Mouse (Mus musculus): ENCODE data around the gene Padi2. TPM values are rescaled to one million over a fixed set of nuclear protein-coding genes. Genes with fewer than 3 reads are reported as not detected.

Padi2 gene
- total and polyA plus RNA-seq, 3 experiments: 0.21 to 0.82 TPM; not detected in 1

- DNase-seq (ENCODE audit: low spot score) (no peak), ATAC-seq (ENCODE audit: extremely low read depth, insufficient number of reproducible peaks, low FRiP score, poor library complexity, severe bottlenecking) (no peak)
- Histone ChIP-seq H3K4me3 (ENCODE audit: low read depth, low read length) (no peak overlapping the region), H3K27me3 (ENCODE audit: insufficient read depth, low read length) (peaks cover 40% of the 10 kb centered on the region), H3K9me3 (replicated peaks) (no peaks in the 10 kb centered on the region), H3K36me3 (replicated peaks) (no peaks in the 10 kb centered on the region), H3K4me1 (ENCODE audit: insufficient read depth, low read depth, low read length) (peaks cover 3% of the 10 kb centered on the region)
- TF ChIP-seq TAL1 (conservative IDR thresholded peaks at IDR 0.05; ENCODE audit: low read depth, low read length) (no peak), GATA2 (IDR thresholded peaks at IDR 0.05; ENCODE audit: borderline replicate concordance, low read depth, low read length) (no peak), GATA1 (IDR thresholded peaks at IDR 0.05; ENCODE audit: borderline replicate concordance, low read length) (no peak), POLR2AphosphoS5 (IDR thresholded peaks at IDR 0.05; ENCODE audit: insufficient replicate concordance, low read depth, low read length) (no peak), CTCF (IDR thresholded peaks at IDR 0.05; ENCODE audit: low read depth, low read length) (no peak)
These were observed 5.3 kb downstream of the Padi2 start for GRCm38 (mm10) chr4:140911416-140911815.

- no peak for TF ChIP-seq TAL1 (conservative IDR thresholded peaks at IDR 0.05; ENCODE audit: low read depth, low read length)
- TF ChIP-seq GATA1 (IDR thresholded peaks at IDR 0.05; ENCODE audit: borderline replicate concordance, low read length): no peak
- TF ChIP-seq CTCF (IDR thresholded peaks at IDR 0.05; ENCODE audit: low read depth, low read length): no peak
- no peak for TF ChIP-seq POLR2AphosphoS5 (IDR thresholded peaks at IDR 0.05; ENCODE audit: insufficient replicate concordance, low read depth, low read length)
- TF ChIP-seq GATA2 (IDR thresholded peaks at IDR 0.05; ENCODE audit: borderline replicate concordance, low read depth, low read length): no peak
- no peak overlapping the region for H3K4me3 ChIP-seq (ENCODE audit: low read depth, low read length)
- H3K36me3 ChIP-seq (replicated peaks): no peaks in the 10 kb centered on the region
- H3K27me3 ChIP-seq (ENCODE audit: insufficient read depth, low read length): peaks cover 35% of the 10 kb centered on the region
- H3K9me3 ChIP-seq (replicated peaks): no peaks in the 10 kb centered on the region
- ATAC-seq (ENCODE audit: extremely low read depth, insufficient number of reproducible peaks, low FRiP score, poor library complexity, severe bottlenecking): no peak
- no peak for DNase-seq (ENCODE audit: low spot score)
- H3K4me1 ChIP-seq (ENCODE audit: insufficient read depth, low read depth, low read length): no peaks in the 10 kb centered on the region
These were observed 6.2 kb downstream of the Padi2 start for GRCm38 (mm10) chr4:140912271-140912833.

- DNase-seq (ENCODE audit: low spot score) (no peak), ATAC-seq (ENCODE audit: extremely low read depth, insufficient number of reproducible peaks, low FRiP score, poor library complexity, severe bottlenecking) (no peak)
- TF ChIP-seq POLR2AphosphoS5 (IDR thresholded peaks at IDR 0.05; ENCODE audit: insufficient replicate concordance, low read depth, low read length): no peak
- no peak for TF ChIP-seq GATA1 (IDR thresholded peaks at IDR 0.05; ENCODE audit: borderline replicate concordance, low read length)
- no peak for TF ChIP-seq GATA2 (IDR thresholded peaks at IDR 0.05; ENCODE audit: borderline replicate concordance, low read depth, low read length)
- TF ChIP-seq TAL1 (conservative IDR thresholded peaks at IDR 0.05; ENCODE audit: low read depth, low read length): no peak
- no peak for TF ChIP-seq CTCF (IDR thresholded peaks at IDR 0.05; ENCODE audit: low read depth, low read length)
These were observed 7.4 kb downstream of the Padi2 start for GRCm38 (mm10) chr4:140913565-140913964.

DNA sequence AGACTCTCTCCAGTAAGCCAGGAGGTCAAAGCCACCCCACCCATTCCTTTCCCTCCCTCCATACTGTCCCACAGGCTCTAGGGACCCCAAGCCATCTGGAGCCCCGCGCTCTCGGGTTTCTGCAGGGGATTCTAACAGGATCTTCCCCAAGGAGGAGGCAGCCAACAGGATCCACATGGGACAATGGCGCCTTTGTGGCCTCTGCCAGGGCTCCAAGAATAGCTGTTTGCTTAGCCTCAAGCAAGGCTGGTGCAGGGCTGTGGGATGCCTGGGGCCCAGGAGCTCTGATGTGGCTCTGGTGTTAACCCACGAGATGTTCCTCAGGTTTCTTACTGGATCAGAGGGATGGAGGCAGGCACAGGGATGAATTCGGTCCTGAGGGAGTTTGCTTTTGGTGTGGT, 8.6 kb downstream of the Padi2 start:
- TF ChIP-seq GATA2 (IDR thresholded peaks at IDR 0.05; ENCODE audit: borderline replicate concordance, low read depth, low read length) (no peak), GATA1 (IDR thresholded peaks at IDR 0.05; ENCODE audit: borderline replicate concordance, low read length) (no peak), CTCF (IDR thresholded peaks at IDR 0.05; ENCODE audit: low read depth, low read length) (no peak), POLR2AphosphoS5 (IDR thresholded peaks at IDR 0.05; ENCODE audit: insufficient replicate concordance, low read depth, low read length) (no peak), TAL1 (conservative IDR thresholded peaks at IDR 0.05; ENCODE audit: low read depth, low read length) (no peak)
- H3K4me1 ChIP-seq (ENCODE audit: insufficient read depth, low read depth, low read length): no peaks in the 10 kb centered on the region
- no peaks in the 10 kb centered on the region for H3K9me3 ChIP-seq (replicated peaks)
- peaks cover 30% of the 10 kb centered on the region for H3K27me3 ChIP-seq (ENCODE audit: insufficient read depth, low read length)
- ATAC-seq (ENCODE audit: extremely low read depth, insufficient number of reproducible peaks, low FRiP score, poor library complexity, severe bottlenecking) (no peak), DNase-seq (ENCODE audit: low spot score) (no peak)
- H3K36me3 ChIP-seq (replicated peaks): no peaks in the 10 kb centered on the region
- H3K4me3 ChIP-seq (ENCODE audit: low read depth, low read length): no peak overlapping the region

More at GRCm38 (mm10) chr4:140913565-140913964, 7.4 kb downstream of the Padi2 start:
- Histone ChIP-seq H3K4me3 (ENCODE audit: low read depth, low read length) (no peak overlapping the region), H3K36me3 (replicated peaks) (no peaks in the 10 kb centered on the region), H3K27me3 (ENCODE audit: insufficient read depth, low read length) (peaks cover 34% of the 10 kb centered on the region), H3K4me1 (ENCODE audit: insufficient read depth, low read depth, low read length) (no peaks in the 10 kb centered on the region), H3K9me3 (replicated peaks) (no peaks in the 10 kb centered on the region)

DNA sequence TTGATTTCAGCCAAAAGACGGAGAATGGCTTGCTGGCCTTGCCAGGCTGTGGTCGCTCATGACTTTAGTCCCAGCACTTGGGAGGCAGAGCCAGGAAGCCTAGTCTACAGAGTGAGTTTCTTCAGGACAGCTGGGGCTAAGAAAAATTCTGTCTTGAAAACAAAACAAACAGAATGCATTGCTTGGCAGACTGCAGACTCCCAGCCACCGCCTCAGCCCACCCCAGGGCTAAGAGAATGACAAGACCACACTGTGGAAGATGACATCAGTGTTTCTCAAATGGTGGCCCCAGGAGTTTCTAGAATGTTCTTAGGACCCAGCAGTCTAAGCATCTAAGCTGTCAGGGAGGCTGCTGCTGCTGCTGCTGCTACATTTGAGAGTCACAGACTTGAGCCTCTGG, 9.1 kb downstream of the Padi2 start:
- DNase-seq (ENCODE audit: low spot score) (no peak), ATAC-seq (ENCODE audit: extremely low read depth, insufficient number of reproducible peaks, low FRiP score, poor library complexity, severe bottlenecking) (no peak)
- H3K36me3 ChIP-seq (replicated peaks): no peaks in the 10 kb centered on the region
- H3K4me1 ChIP-seq (ENCODE audit: insufficient read depth, low read depth, low read length): no peaks in the 10 kb centered on the region
- H3K9me3 ChIP-seq (replicated peaks): no peaks in the 10 kb centered on the region
- TF ChIP-seq GATA1 (IDR thresholded peaks at IDR 0.05; ENCODE audit: borderline replicate concordance, low read length): no peak
- TF ChIP-seq GATA2 (IDR thresholded peaks at IDR 0.05; ENCODE audit: borderline replicate concordance, low read depth, low read length): no peak
- no peak for TF ChIP-seq TAL1 (conservative IDR thresholded peaks at IDR 0.05; ENCODE audit: low read depth, low read length)
- TF ChIP-seq CTCF (IDR thresholded peaks at IDR 0.05; ENCODE audit: low read depth, low read length): no peak
- TF ChIP-seq POLR2AphosphoS5 (IDR thresholded peaks at IDR 0.05; ENCODE audit: insufficient replicate concordance, low read depth, low read length): no peak
- H3K4me3 ChIP-seq (ENCODE audit: low read depth, low read length): no peak overlapping the region
- H3K27me3 ChIP-seq (ENCODE audit: insufficient read depth, low read length): peaks cover 28% of the 10 kb centered on the region

GRCm38 (mm10) chr4:140916296-140916695, 10.2 kb downstream of the Padi2 start:
- Histone ChIP-seq H3K27me3 (ENCODE audit: insufficient read depth, low read length) (peaks cover 33% of the 10 kb centered on the region), H3K36me3 (replicated peaks) (no peaks in the 10 kb centered on the region), H3K4me1 (ENCODE audit: insufficient read depth, low read depth, low read length) (no peaks in the 10 kb centered on the region), H3K9me3 (replicated peaks) (no peaks in the 10 kb centered on the region), H3K4me3 (ENCODE audit: low read depth, low read length) (no peak overlapping the region)
- no peak for TF ChIP-seq POLR2AphosphoS5 (IDR thresholded peaks at IDR 0.05; ENCODE audit: insufficient replicate concordance, low read depth, low read length)
- DNase-seq (ENCODE audit: low spot score) (no peak), ATAC-seq (ENCODE audit: extremely low read depth, insufficient number of reproducible peaks, low FRiP score, poor library complexity, severe bottlenecking) (no peak)

Measured in G1E (cell line).